Mouse (Mus musculus) MEL (cell line): ENCODE results near the gene Slc22a23. TPM values are rescaled to one million over a fixed set of nuclear protein-coding genes. Genes with fewer than 3 reads are reported as not detected.

Source experiments
- DNase-seq: peaks from one replicate; pipeline ENCODE4 v3.0.0; 2011; ENCODE audit warnings: low read depth, low spot score
- H3K27ac ChIP-seq: 2 replicates; pipeline ENCODE4 v1.5.1; 2012; ENCODE audit warnings: low read depth, mild to moderate bottlenecking, control low read depth, low read length, moderate library complexity; ENCODE audit not compliant: control insufficient read depth
- H3K27me3 ChIP-seq, 2 experiments: fragments of 150-350 bp in 1 of 2; sonication (generic) in 1 of 2; 2 replicates each; pipeline ENCODE4 v1.6.1; 2012; ENCODE audit warnings: low read length in 2 of 2, mild to moderate bottlenecking in 2 of 2, improper control_type of control experiment in 1 of 2, moderate library complexity in 1 of 2; ENCODE audit not compliant: insufficient read depth in 2 of 2, control insufficient read depth in 1 of 2
- H3K36me3 ChIP-seq, 2 experiments: 2 replicates each; pipeline ENCODE4 v1.6.1; 2012 to 2014; ENCODE audit warnings: low read length in 2 of 2, improper control_type of control experiment in 1 of 2, inconsistent platforms in 1 of 2, mild to moderate bottlenecking in 1 of 2; ENCODE audit not compliant: insufficient read depth in 2 of 2, control insufficient read depth in 1 of 2
- H3K4me1 ChIP-seq, 2 experiments: fragments of 150-350 bp in 1 of 2; sonication (generic) in 1 of 2; 2 replicates each; pipeline ENCODE4 v1.6.1; 2012; ENCODE audit warnings: low read length in 2 of 2, improper control_type of control experiment in 1 of 2, mild to moderate bottlenecking in 1 of 2; ENCODE audit not compliant: insufficient read depth in 2 of 2, control insufficient read depth in 1 of 2
- H3K4me3 ChIP-seq, 2 experiments: fragments of 150-350 bp in 1 of 2; sonication (generic) in 1 of 2; 2 replicates each; pipeline ENCODE4 v1.5.1; 2012; ENCODE audit warnings: low read depth in 2 of 2, low read length in 2 of 2, mild to moderate bottlenecking in 2 of 2, moderate library complexity in 2 of 2, control low read depth in 1 of 2, improper control_type of control experiment in 1 of 2; ENCODE audit not compliant: control insufficient read depth in 1 of 2, insufficient read depth in 1 of 2
- H3K79me2 ChIP-seq: 2 replicates; pipeline ENCODE4 v1.6.1; 2012; ENCODE audit warnings: mild to moderate bottlenecking, low read length, moderate library complexity; ENCODE audit not compliant: control insufficient read depth, poor library complexity, insufficient read depth
- H3K9ac ChIP-seq: 2 replicates; pipeline ENCODE4 v1.6.1; 2012; ENCODE audit warnings: low read depth, mild to moderate bottlenecking, control low read depth, low read length, moderate library complexity; ENCODE audit not compliant: control insufficient read depth, poor library complexity, severe bottlenecking
- H3K9me3 ChIP-seq: fragments of 150-350 bp; sonication (generic); replicated peaks from 2 replicates; pipeline ENCODE4 v1.6.1; 2012; ENCODE audit warnings: mild to moderate bottlenecking, low read length, improper control_type of control experiment, moderate library complexity; ENCODE audit not compliant: insufficient read depth
- BHLHE40 ChIP-seq: IDR thresholded peaks from 2 replicates; pipeline ENCODE4 v1.6.1; 2012; ENCODE audit warnings: low read depth, mild to moderate bottlenecking, inconsistent platforms, low read length, improper control_type of control experiment, borderline replicate concordance
- CHD2 ChIP-seq: IDR thresholded peaks from 2 replicates; pipeline ENCODE4 v1.6.1; 2011; ENCODE audit warnings: low read length, improper control_type of control experiment
- E2F4 ChIP-seq: IDR thresholded peaks from 2 replicates; pipeline ENCODE4 v1.6.1; 2011; ENCODE audit warnings: low read depth, low read length, improper control_type of control experiment, borderline replicate concordance
- ELF1 ChIP-seq: IDR thresholded peaks from 2 replicates; pipeline ENCODE4 v1.6.1; 2014; ENCODE audit warnings: low read depth, mild to moderate bottlenecking, inconsistent platforms, low read length, improper control_type of control experiment, moderate library complexity
- ETS1 ChIP-seq: IDR thresholded peaks from 2 replicates; pipeline ENCODE4 v1.6.1; 2012; ENCODE audit warnings: low read depth, mild to moderate bottlenecking, inconsistent platforms, low read length, improper control_type of control experiment, moderate library complexity
- GABPA ChIP-seq: IDR thresholded peaks from 2 replicates; pipeline ENCODE4 v1.6.1; 2012; ENCODE audit warnings: low read depth, mild to moderate bottlenecking, inconsistent platforms, low read length, improper control_type of control experiment, moderate library complexity
- GATA1 ChIP-seq: IDR thresholded peaks from 2 replicates; pipeline ENCODE4 v1.6.1; 2011; ENCODE audit warnings: low read depth, low read length, improper control_type of control experiment
- JUND ChIP-seq: IDR thresholded peaks from 2 replicates; pipeline ENCODE4 v1.6.1; 2011; ENCODE audit warnings: low read depth, mild to moderate bottlenecking, improper control_type of control experiment, low read length
- KAT2A ChIP-seq: conservative IDR thresholded peaks from 2 replicates; pipeline ENCODE4 v1.6.1; 2012; ENCODE audit warnings: low read depth, low read length, improper control_type of control experiment, inconsistent platforms
- MAX ChIP-seq: IDR thresholded peaks from 2 replicates; pipeline ENCODE4 v1.6.1; 2011; ENCODE audit warnings: low read length, improper control_type of control experiment
- MEF2A ChIP-seq: IDR thresholded peaks from 2 replicates; pipeline ENCODE4 v1.6.1; 2014; ENCODE audit warnings: low read depth, mild to moderate bottlenecking, inconsistent platforms, low read length, improper control_type of control experiment; ENCODE audit not compliant: poor library complexity, insufficient replicate concordance, severe bottlenecking; ENCODE audit errors: extremely low read depth
- MXI1 ChIP-seq: IDR thresholded peaks from 2 replicates; pipeline ENCODE4 v1.6.1; 2011; ENCODE audit warnings: mild to moderate bottlenecking, low read depth, low read length, improper control_type of control experiment
- MYC ChIP-seq: IDR thresholded peaks from 2 replicates; pipeline ENCODE4 v1.6.1; 2011; ENCODE audit warnings: low read depth, mild to moderate bottlenecking, low read length, improper control_type of control experiment, moderate library complexity
- NELFE ChIP-seq: IDR thresholded peaks from 2 replicates; pipeline ENCODE4 v1.6.1; 2011; ENCODE audit warnings: low read depth, low read length, improper control_type of control experiment
- NRF1 ChIP-seq: IDR thresholded peaks from 2 replicates; pipeline ENCODE4 v1.6.1; 2014; ENCODE audit warnings: low read depth, mild to moderate bottlenecking, inconsistent platforms, low read length, improper control_type of control experiment, moderate library complexity; ENCODE audit not compliant: poor library complexity, insufficient read depth, severe bottlenecking
- POLR2A ChIP-seq, 2 experiments: IDR thresholded peaks; 2 replicates each; pipeline ENCODE4 v1.6.1; 2011 to 2012; ENCODE audit warnings: low read length in 2 of 2, mild to moderate bottlenecking in 2 of 2, control low read depth in 1 of 2, improper control_type of control experiment in 1 of 2, low read depth in 1 of 2, moderate library complexity in 1 of 2; ENCODE audit not compliant: control insufficient read depth in 1 of 2, insufficient read depth in 1 of 2, poor library complexity in 1 of 2
- RAD21 ChIP-seq: IDR thresholded peaks from 2 replicates; pipeline ENCODE4 v1.6.1; 2011; ENCODE audit warnings: mild to moderate bottlenecking, low read depth, low read length, improper control_type of control experiment
- RCOR1 ChIP-seq: IDR thresholded peaks from 2 replicates; pipeline ENCODE4 v1.6.1; 2012; ENCODE audit warnings: low read depth, mild to moderate bottlenecking, inconsistent platforms, low read length, improper control_type of control experiment
- SIN3A ChIP-seq: IDR thresholded peaks from 2 replicates; pipeline ENCODE4 v1.6.1; 2012; ENCODE audit warnings: low read length, improper control_type of control experiment, inconsistent platforms
- SMC3 ChIP-seq: IDR thresholded peaks from 2 replicates; pipeline ENCODE4 v1.6.1; 2011; ENCODE audit warnings: low read depth, low read length, improper control_type of control experiment
- TBP ChIP-seq: IDR thresholded peaks from 2 replicates; pipeline ENCODE4 v1.8.0; 2011; ENCODE audit warnings: low read depth, low read length, improper control_type of control experiment
- UBTF ChIP-seq: IDR thresholded peaks from 2 replicates; pipeline ENCODE4 v1.6.1; 2012; ENCODE audit warnings: low read depth, mild to moderate bottlenecking, inconsistent platforms, low read length, improper control_type of control experiment, moderate library complexity, borderline replicate concordance; ENCODE audit not compliant: insufficient read depth
- USF1 ChIP-seq: IDR thresholded peaks from 2 replicates; pipeline ENCODE4 v1.6.1; 2014; ENCODE audit warnings: low read depth, mild to moderate bottlenecking, inconsistent platforms, low read length, improper control_type of control experiment, moderate library complexity
- USF2 ChIP-seq, 2 experiments: IDR thresholded peaks; 2 replicates each; pipeline ENCODE4 v1.6.1; 2011 to 2012; ENCODE audit warnings: improper control_type of control experiment in 2 of 2, low read length in 2 of 2, borderline replicate concordance in 1 of 2, inconsistent platforms in 1 of 2, low read depth in 1 of 2, mild to moderate bottlenecking in 1 of 2; ENCODE audit not compliant: insufficient read depth in 1 of 2
- ZMIZ1 ChIP-seq: IDR thresholded peaks from 2 replicates; pipeline ENCODE4 v1.6.1; 2012; ENCODE audit warnings: low read depth, mild to moderate bottlenecking, inconsistent platforms, low read length, improper control_type of control experiment, moderate library complexity
- polyA plus RNA-seq, 2 experiments: library from polyadenylated mRNA; stranded (reverse) in 1 of 2; unstranded in 1 of 2; fragments of >175 nt in 1 of 2; fragments of >200 nt in 1 of 2; gene quantifications; 2 replicates each; pipeline versions ENCODE4 v1.2.1 to v1.2.4; 2012; ENCODE audit warnings: low replicate concordance in 2 of 2, low read depth in 1 of 2; ENCODE audit not compliant: insufficient read length in 2 of 2, insufficient read depth in 1 of 2, missing spikeins in 1 of 2
- total RNA-seq: library from RNA; depleted of rRNA; stranded (reverse); fragments of 300-350 nt; gene quantifications from 2 replicates; pipeline ENCODE4 v1.2.3, GENCODE M21; 2012

The Slc22a23 gene
- total and polyA plus RNA-seq, 3 experiments = 22.2 to 24.3 TPM; not detected in 1

DNA sequence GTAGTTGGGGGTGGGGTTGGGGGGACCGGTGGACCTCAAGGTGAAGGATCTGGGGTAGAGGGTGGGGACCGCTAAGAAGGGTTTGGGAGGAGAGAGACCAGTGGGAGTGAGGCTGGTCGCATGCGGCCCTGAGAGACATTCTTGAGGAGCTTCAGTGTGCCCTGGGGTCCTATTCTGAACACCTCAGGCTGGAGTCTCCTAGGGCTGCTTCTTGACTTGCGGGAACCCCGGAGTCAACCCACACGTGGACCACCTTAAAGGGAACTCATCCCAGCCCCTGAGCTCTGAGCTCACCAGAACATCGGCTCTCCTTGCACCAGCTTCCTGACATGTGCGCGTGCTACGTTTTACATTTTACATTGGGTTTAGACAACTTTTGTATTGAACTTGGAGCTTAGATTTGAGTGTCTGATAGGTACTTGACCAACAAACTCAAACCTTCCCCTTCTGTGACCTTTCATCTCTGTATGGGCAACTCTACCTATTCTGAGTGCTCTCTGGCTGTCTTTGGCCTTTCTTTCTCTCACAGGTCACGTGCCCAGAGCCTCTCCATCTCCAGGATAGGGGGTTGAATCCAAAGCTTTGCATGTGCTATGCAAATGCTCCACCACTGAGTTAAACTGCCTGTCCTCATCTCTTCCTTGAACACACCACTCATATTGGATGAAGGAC is 181.5 kb downstream of the Slc22a23 start:
- Histone ChIP-seq H3K79me2 (peaks cover 14% of the 10 kb centered on the region), H3K27me3 (no peaks in the 10 kb centered on the region), H3K9ac (peak overlapping the region; percentile 74), H3K27ac (peak overlapping the region; percentile 51), H3K9me3 (no peaks in the 10 kb centered on the region), H3K36me3 (peaks cover 0 to 10% of the 10 kb centered on the region in 2 experiments; a peak in 2 of 4 replicates), H3K4me1 (peaks cover 0 to 9% of the 10 kb centered on the region in 2 experiments; a peak in 1 of 4 replicates), H3K4me3 (peak overlapping the region; percentile 76 to 97)
- TF ChIP-seq ETS1 (no peak), MYC (peak; percentile 78; the same call in 1 of the 2 replicates), ELF1 (no peak), SMC3 (no peak), USF1 (peak; percentile 89), BHLHE40 (peak; percentile 52; the same call in 1 of the 2 replicates), POLR2A (IDR thresholded peaks at IDR 0.05; ENCODE audit: control insufficient read depth in 1 of 2, insufficient read depth in 1 of 2, low read depth in 1 of 2, low read length in 2 of 2, poor library complexity in 1 of 2) (peak in 1 of 2 experiments; percentile 5; a peak in 2 of 4 replicates), USF2 (IDR thresholded peaks at IDR 0.05; ENCODE audit: borderline replicate concordance in 1 of 2, insufficient read depth in 1 of 2, low read depth in 1 of 2, low read length in 2 of 2) (peak in 1 of 2 experiments; percentile 60; a peak in 2 of 4 replicates), MAX (peak; percentile 67), RCOR1 (no peak), MEF2A (no peak), MXI1 (peak; percentile 86)
- no peak for DNase-seq

DNA sequence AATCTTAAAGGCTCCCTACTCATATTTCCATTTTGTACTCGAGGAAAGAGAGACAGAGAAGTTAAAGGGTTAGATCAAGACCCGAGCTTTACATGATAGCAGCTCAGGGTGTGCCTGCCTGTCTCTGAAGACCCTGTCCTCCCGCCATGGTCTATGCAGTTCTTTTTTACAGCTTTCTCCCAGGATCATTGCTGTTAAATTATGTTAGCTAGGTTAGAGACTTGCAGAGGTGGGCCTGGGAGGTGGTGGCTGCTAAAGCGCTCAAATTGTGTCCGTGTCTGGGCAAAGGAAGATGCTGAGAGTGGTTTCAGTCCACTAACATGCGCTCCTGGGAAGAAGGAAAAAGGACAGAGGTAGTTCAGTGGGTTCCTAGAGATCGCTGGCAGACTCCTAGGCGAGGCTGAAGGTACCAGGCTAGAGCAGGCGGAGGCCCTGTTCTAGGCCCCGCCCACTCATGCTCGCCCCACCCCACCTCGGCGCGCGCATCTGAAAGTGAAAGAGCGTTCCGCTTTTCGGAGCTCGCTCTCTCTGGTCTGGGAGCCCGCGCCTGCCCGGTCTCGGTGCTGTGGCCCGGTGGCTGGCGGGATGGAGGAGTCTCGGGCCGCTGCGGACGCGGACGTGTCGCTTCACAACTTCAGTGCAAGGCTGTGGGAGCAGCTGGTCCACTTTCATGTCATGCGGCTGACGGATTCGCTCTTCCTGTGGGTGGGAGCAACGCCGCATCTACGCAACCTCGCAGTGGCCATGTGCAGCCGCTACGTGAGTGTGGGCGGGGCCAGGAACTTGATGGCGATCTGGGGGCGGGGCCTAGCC is 182.3 kb downstream of the Slc22a23 start, which contains the start of gene Psmg4:
TSS of gene Psmg4 (plus strand) at position 474 of the 813 bp plus-strand sequence.
- Histone ChIP-seq H3K4me1 (peaks cover 0 to 9% of the 10 kb centered on the region in 2 experiments; a peak in 1 of 4 replicates), H3K9me3 (no peaks in the 10 kb centered on the region), H3K79me2 (peaks cover 14% of the 10 kb centered on the region), H3K27me3 (no peaks in the 10 kb centered on the region), H3K9ac (peak within 1 kb of the TSS; percentile 83), H3K4me3 (peak within 1 kb of the TSS; percentile 76 to 97), H3K36me3 (peaks cover 0 to 10% of the 10 kb centered on the region in 2 experiments; a peak in 2 of 4 replicates), H3K27ac (peak within 1 kb of the TSS; percentile 91)
- DNase-seq = peak; percentile 95
- TF ChIP-seq GATA1 = no peak
- peak; percentile 75 for TF ChIP-seq NRF1
- TF ChIP-seq MAX = peak; percentile 45; the same call in 1 of the 2 replicates
- TF ChIP-seq ELF1 = peak; percentile 68
- no peak for TF ChIP-seq USF2 (IDR thresholded peaks at IDR 0.05; ENCODE audit: borderline replicate concordance in 1 of 2, insufficient read depth in 1 of 2, low read depth in 1 of 2, low read length in 2 of 2)
- TF ChIP-seq MXI1 = peak; percentile 90
- peak; percentile 82 for TF ChIP-seq SIN3A
- TF ChIP-seq ZMIZ1 = peak; percentile 68; the same call in 1 of the 2 replicates
- peak; percentile 67; the same call in 1 of the 2 replicates for TF ChIP-seq TBP
- TF ChIP-seq JUND = no peak
- no peak for TF ChIP-seq BHLHE40
- TF ChIP-seq ETS1 = 0 out of 2 replicates have a peak, but pooled peaks have one; percentile 37
- TF ChIP-seq KAT2A = no peak; the same call in 1 of the 2 replicates
- peak; percentile 11; the same call in 1 of the 2 replicates for TF ChIP-seq SMC3
- TF ChIP-seq GABPA = no peak
- TF ChIP-seq NELFE = peak; percentile 91
- TF ChIP-seq UBTF = no peak
- TF ChIP-seq CHD2 = no peak
- TF ChIP-seq RAD21 = no peak
- peak; percentile 73; the same call in 1 of the 2 replicates for TF ChIP-seq MYC
- no peak for TF ChIP-seq E2F4
